Mouse (Mus musculus) cerebellum, adult 11 months (tissue): ENCODE data around the gene Slc25a15.

ENCODE experiments used
- DNase-seq: peaks from one replicate; pipeline ENCODE4 v3.0.0; 2022

Gene Slc25a15

DNA sequence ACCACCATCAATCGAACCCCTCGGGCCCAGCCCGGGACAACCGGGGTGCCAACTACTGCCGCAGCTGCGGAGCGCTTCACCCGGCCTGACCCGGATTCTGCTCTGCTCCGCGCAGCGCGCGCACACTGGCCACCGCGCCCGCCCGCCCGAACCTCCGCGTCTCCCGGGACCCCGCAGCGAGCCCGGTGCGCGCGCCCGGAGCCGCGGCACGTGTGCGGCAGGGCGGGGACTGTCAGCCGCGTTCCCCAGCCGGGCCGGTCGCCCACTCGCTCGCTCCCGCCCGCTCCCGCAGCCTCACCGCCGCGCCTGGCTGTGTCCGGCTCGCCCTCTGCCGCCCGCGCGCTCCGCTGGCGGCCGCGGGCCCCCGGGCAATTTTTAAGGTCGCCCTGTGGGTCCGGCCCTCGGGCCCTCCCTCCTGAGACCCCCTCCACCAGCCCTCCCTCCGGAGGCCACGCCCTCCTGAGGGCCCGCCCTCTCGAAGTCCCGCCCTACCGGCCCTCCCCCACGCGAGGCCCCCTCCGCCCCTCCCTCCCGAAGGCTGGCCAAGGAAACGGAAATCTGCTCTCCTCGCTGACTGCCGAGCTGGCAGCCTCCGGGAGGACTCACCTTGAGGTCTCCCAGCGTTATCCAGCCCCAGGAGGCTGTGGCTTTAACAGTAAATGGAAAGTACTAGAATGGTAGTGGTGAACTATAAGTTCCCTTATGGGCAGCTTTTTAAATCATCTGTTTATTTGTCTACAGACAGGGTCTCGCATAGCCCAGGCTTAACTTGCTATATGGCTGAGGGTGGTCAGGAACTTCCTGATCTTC lies at the start of gene Slc25a15:
TSS of gene Slc25a15 (minus strand) at position 456 of the 810 bp plus-strand sequence.
- peak; percentile 87 for DNase-seq

DNA sequence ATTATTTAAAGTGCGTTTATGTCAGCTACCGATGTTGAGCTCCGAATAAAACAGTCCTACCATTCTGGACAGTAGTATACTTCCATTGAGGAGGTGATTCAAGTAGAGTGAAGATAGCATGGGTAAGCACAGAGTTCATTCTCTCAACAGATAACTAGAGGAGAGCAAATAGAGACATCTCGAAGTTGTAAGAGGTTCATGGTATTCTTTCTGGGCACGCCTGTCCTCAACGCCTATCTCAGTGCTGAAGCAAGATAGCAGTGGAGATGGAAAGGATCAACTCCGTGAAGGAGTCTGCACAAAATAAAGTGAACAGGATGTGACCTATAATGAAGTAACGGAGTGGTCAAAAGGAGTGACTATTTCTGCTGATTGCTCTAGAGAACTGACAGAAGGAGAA lies 13.6 kb upstream of the Slc25a15 start:
- no peak for DNase-seq

DNA sequence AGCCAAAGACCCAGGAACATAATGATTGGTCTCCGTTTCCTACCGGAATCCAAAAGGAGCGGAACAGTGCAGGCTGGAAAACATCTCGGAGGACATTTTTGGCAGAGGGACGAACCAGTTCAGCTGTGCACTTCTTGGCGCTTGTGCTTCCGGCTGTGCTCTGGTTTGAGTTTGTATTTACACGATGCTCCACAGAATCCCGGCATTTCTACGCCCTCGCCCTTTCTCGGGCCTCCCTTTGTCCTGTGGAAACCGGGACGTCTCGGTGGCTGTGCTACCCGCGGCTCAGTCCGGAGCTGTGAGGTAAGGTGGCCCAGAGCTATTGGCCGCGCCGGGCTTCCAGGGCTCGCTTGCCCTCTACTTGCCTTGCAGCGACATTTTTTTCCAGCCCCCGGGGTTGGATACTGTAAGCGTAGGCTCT lies 12.9 kb upstream of the Slc25a15 start, which contains the start of gene Mrps31:
TSS of gene Mrps31 (plus strand) at position 80 of the 421 bp plus-strand sequence.
- peak; percentile 81 for DNase-seq

DNA sequence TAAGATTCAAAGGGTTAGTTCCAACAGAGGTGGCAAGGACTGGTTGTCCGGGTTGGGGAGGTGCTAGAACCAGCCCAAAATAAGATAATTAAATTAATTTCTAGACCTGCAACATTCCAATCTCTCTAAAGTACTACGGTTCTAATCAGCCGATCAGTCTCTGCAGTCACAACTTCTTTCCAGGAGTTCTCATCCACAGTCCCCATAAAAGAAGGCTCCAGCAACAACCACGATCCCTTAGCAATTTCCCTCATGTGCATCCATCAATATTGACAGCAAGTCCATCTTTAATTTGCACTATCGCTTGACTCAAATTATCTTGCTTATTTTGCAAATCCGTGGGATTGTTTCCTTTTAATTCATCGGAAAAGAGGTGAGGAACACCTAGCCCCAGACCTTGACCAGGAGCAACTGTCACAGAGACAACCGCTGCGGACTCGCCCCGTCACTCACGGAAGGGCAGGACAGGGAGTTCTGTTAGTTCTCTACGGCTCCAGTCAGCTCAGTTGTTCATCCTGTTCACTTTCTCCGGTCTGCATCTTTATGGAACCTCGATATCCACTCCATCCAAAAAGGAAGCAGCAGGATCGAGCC lies 12.4 kb upstream of the Slc25a15 start:
- DNase-seq: no peak

DNA sequence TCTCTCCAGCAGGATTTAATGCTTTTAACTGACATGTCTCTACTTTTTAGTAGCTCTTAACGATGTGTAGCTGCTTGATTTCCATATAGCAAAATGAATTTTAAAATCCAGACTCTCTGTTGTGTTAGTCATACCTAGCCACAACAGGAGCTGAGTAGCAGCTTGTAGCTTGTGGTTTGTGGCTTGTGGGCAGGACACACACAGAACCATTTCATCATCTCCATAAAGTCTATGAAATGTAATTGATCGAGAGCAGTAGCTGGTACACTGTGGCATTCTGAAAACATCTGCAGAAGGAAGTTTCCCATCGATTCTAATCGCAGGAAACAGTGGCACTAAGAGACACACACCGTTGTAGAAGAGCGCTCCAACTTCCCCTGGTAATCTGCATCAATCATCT lies 7.3 kb upstream of the Slc25a15 start:
- DNase-seq: no peak

DNA sequence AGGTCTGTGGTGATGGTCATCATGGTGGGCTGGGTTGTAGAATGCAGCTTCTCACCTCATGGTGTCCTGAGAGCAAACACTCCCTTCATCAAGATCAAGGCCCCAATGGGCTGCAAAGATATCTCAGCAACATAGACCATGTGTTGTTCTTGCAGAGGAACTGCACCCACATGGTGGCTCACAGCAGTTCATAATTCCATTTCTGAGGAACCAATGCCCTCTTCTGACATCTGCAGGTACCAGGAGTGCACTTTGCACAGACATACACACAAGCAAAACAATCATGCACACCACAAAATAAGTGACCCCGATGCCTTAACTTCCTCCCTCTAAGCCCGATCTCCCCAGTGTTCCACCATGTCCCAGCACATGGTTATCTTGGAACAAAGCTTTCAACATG lies 4.8 kb upstream of the Slc25a15 start:
- no peak for DNase-seq

DNA sequence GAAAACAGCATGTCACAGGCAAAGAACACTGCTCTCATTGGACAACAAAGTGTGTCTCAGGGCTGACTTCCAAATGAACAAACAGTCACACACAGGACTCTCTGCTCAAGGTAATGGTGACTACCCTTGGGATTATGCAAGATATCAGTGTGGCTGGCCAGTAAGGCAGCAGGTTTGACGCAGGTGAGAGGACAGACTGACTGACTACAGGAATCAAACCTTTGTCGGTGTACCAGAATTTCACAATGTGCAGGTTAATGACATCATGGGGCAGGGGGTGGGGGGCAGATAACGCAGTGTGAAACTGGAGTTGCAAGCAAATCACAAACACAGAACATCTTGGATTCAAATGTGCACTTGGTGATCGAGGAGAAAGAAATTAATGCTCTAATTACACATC lies 2.2 kb upstream of the Slc25a15 start:
- no peak for DNase-seq

DNA sequence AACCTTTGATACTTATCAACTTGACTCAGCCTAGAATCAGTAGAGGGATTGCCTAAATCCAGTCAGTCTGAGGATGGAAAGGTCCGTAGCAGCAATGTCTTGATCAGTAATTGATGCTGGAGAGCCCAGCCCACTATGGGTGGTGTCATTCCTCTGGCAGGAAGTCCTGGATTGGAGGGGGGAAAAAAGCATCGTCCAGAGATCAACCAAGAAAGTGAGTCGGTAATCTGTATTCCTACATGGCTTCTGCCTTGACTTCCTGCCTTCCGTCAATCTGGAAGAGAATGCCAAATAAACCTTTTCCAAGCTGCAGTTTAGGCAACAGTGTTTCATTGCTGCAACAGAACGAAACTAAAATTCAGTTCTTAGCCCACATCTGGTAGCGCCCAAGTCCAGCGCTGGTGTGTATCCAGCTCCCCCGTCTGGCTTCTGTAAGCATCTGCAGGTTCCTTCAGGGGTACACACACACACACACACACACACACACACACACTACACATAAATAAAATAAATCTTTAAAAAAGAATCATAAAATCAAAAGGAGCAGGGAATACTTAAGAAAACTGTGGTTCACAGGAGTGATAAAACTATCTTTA lies 986 bp upstream of the Slc25a15 start:
- DNase-seq: peak; percentile 18

DNA sequence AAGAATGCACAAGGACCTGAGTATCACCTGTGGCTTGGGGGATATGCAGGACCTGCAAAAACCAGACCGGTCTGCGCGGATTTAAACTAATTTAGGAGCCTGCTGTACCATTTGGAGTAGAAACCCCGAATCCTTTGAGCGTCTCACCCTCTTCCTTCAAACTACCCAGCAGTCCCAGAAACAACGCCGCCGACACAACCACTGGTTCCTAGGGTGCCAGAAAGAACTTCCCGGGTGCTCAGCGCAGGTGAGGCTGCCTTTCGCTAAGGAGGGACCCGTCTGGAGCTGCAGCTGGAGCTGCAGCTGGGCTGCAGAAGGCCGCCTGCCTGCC lies 621 bp downstream of the Slc25a15 start:
- no peak for DNase-seq

DNA sequence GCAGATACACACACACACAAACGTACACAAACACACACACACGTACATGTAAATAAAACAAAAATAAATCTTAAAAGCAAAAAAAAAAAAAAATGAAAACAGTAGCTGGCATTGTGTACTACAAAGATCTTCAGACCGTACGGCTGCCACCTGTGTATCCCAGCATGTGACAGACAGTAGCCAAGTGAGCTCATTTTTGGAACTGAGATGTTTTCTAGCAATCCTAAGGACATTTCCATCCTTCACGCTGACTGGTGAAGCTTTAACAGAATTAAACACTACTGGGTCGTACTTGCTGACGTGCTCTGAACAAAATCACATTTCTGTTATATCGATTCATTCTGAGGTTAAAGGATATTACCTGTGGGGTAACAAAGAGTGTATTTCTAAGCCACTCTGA lies 3.1 kb downstream of the Slc25a15 start:
- DNase-seq: peak; percentile 28

DNA sequence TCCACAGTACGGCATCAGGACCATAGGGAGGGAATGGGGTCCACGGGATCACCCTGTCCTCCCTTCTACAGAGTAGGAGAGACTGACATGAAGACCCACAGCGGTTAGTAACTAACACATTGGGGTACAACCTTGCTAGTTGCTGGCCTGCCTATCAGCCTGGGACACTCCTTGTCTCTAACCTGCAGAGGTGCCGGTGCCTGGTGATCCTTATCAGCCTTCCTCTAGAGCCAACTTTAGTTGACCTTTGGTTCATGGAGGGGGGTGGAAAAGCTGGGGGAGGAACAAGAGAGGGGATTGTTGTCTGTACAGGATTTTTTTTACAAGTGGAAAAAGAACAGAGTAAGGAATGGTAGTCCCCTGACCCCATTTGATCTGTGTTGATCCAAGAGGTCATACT lies 3.9 kb downstream of the Slc25a15 start:
- DNase-seq: no peak

DNA sequence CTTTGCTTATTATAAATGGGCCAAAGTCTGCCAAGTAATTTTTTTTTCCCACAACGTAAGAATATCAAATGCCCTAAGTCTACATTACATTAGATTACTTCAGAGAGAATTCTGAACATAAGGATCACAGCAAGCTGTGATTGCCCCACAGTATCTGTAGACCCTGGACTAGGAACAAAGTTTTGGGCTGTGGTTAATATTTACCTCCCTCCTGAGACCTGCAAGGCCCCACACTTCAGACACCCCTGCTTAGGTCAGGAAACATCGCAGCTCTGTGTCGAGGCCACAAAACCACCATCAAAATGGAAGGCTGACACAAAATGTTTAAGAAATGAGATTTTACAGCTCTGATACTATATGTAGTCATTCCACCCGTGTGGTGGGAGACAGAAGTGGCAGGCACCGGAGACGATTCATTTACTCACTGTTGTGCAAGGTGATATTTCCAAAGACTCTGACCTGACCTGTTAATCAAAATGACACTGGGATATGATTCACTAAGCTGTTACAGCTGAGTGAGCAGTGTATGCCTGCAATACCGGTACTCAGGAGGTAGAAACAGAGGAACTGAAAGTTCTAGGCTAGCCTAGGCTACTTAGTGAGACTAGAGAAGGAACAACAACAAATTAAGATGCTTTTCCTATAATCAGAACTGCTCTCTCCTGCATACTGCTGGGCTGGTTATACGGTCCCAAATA lies 7.5 kb downstream of the Slc25a15 start:
- no peak for DNase-seq

DNA sequence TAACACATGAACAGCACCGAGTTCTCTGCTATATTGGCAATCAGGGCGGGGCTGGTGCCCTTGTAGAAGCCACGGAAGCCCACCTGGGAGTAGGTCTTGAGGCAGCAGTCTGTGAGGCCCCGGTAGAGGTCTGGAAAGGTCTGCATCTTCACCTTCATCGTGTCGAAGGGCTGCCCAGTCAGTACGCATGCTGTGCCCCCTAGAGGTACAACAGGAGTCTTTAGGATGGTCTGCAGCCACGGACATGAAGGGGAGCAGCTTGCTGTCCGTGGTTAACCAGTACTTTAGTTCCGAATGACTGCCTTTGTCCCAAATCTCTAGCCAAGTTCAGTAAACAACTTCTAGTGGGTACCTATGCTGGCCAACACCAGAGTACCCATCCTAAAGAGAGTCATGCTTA lies 8.5 kb downstream of the Slc25a15 start:
- no peak for DNase-seq

DNA sequence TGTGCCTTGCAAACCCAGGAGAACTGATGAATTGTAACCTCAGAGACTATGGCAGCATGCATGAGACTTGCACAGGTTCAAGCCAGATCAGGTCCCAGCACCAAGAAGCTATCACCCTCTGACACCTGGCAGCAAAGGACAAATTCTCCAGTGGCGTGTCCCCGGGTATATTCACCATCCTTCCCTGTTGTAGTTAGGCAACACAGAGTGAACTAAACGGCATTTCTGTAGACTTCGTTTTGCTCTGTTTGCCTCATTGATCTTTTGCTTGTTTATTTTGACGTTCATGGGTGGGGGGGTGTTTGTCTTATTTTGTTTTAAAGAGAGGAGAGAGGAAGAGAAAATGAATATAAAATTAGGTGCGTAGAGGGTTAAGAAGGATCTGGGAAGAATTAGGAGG lies 13.2 kb downstream of the Slc25a15 start:
- no peak for DNase-seq

DNA sequence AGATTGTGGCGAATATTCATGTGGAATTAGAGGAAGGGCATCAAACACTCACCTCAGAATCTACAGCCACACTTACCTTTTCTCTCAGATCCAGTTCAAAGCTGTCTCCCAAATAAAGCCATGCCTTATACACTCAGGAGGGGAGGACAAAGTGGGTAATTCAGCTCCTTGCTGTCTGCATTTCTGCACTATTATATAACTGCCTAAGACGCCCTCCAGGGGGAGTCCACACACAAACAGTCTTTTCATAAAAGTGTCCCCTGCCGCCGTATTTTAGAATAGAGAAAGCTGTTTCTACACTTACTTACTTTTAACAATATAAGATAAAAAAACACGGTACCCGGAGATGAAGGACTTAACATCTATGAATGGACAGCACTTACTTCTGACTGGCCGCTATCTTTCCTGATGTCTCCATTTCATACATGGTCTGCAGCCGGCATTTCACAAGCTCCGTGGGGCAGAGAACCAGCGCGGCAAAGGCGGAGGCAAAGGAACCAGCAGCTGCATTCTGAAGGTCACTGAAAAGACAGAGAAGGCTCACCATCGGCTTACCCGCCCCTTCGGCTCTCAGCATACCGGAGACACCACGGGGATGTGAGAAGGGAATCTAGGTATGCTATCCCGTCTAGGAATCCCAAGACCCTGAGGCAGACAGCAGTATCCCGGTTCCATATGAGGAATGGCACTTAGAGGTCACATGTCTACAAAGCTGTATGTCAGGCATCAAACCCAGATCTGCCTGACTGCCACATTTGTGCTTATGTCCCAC lies 15.4 kb downstream of the Slc25a15 start:
- no peak for DNase-seq

DNA sequence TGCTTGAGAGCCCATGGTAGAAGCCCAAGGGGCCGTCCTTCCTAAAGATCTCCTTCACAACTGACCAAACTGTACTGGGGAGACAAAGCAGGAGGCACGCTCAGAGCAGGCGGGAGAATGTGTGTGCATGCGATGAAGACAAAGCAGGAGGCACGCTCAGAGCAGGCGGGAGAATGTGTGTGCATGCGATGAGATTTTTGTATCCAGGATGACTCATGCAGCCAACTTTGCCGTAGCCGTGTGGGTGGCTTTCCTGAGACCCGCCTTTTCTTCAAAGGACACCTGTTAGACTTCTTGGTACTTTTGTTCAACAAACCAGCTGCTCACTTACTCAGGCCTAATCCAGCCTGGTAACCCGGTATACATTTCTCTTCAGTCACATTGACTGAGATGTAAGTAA lies 17.5 kb downstream of the Slc25a15 start:
- no peak for DNase-seq

DNA sequence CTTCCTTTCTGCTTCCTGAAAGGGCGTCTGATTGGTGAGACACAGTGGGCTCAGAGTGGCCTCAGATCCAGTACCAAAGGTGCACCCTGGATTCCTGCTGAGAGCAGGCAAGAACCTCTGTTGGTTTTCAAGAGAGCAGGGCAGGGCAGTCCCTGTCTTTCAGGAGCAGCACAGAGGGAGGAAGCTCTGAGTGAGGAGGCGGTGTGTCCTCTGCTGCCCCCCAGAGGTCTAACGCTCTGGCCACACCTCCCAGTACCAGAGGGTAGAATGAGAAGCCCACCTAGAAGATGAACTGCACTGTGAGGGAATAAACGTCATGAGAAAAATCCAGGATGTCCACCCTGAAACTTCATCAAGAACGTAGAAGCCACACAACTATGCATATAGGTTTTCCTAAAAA lies 21.5 kb downstream of the Slc25a15 start:
- DNase-seq: no peak

DNA sequence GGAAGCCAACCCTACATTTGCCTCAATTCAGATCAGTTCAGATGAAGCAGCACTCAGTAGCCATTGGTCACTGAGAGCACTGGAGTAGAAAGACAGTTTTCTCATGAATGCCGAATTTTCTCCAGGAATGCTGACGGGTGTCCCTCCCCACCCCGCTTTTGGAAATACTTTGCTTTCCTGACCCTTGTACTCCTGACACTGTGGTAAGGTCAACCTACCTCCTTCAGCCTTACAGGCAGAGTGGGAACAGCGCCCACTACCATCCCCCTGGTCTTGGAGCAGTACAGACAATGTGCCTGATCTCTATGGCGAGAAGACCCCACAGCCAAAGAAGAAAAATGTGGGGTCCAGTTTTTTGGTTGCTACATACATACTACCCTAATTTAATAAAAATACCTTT lies 22.1 kb downstream of the Slc25a15 start:
- DNase-seq: no peak

DNA sequence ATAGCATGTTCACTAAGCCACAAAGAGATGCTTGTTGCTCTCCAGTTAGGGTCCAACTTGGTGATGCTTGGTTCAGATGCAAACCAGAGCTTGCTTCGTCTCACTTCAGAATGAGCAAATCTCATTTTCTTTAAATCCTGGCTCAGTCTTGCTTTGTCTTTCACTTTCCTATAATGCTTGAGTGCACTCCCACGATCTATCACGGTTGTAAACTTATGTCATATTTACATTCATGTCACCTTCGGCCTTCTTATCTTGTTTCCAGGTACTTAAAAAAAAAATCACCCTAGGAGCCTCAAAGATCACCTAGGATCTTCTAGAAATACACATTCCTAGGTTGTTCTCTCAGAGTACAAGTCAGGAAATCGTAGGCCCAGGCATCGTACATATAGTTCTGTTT lies 38.5 kb downstream of the Slc25a15 start:
- DNase-seq: no peak

DNA sequence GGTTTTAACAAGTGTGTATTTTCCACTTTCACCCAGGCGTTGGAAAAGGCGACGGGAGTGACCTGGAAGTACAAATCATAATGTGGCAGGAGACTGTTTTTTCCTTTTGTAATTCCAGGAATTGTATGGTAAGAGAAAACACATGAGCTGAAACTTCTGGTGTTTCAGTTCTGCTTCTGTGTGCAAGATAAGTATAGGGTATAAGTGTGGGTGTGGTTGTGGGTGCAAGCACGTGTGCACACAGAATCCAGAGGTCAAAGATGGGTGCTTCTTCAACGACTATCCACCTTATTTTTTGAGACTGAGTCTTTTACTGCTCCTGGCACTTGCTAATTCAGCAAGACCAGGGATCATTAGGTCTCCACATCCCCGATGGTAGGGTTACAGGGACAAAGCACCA lies 39.0 kb downstream of the Slc25a15 start:
- DNase-seq: no peak

DNA sequence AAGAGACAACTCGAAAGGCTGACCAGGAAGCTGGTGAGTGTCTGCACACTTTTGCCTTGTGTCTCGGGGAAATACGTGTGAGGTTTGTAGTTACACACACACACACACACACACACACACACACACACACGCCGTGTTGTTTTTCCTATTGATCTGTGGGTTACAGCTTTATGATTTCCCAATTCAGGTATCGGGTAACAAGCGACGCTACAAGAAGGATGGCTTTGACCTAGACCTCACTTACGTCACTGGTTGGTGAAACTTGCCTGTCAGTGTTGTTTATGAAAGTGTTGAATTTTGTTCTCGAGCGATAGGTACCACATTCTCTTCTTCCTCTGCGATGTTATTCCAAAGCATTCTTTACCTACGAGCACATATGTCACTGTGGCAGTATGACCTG lies 63.0 kb downstream of the Slc25a15 start:
- no peak for DNase-seq
